Mouse (Mus musculus) cerebellum, postnatal 36 days (tissue): Measurements from ENCODE around the gene Drap1.

Experiments
- DNase-seq, 2 experiments: peaks; one replicate each; pipeline ENCODE4 v3.0.0; 2021 to 2022; ENCODE audit warnings: mixed read lengths in 2 of 2

The Drap1 gene

DNA sequence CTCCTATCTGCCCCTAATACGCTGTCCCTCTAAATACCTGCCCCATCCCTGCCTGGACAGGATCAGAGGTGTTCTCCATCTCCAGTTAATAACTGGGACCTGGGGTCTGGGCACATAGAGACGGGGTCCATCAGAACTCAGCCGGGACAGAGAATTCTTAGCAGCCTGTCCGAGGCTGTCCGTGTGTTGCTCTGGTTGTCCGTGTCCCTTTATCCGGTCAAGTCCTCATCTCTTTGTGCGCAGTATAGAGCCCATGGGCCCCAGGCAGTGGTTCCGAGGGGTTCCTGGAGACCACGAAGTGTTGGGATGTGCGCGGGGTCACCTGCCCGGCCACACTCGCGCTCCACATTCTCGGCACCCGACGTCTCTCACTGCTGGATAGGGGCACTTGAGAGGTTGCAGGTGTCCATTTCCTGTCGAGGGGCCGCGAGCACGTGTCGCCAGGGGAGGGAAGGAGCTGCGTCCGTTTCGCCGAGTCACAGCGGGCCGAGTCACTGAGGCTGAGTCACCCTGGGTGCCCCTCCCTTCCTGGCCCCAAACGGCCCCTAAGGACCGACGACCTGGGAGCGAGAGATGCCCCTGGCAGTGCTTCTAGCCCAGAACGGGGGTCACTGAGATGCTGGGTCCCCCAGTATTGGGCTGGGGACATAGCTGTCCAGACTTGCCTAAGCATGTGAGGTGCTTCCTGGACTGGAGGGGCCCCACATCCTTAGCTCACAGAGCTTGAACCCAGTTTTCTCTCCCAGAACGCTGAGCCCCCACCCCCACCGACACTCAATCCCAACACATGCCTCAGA is 23.8 kb upstream of the Drap1 start:
- DNase-seq: no peak

GRCm38 (mm10) chr19:5447515-5448353 is 23.0 kb upstream of the Drap1 start, which contains the start of gene Fosl1:
Gene Fosl1, plus strand, starts transcription at chr19:5447547.
- DNase-seq: peak; percentile 50 to 62

DNA sequence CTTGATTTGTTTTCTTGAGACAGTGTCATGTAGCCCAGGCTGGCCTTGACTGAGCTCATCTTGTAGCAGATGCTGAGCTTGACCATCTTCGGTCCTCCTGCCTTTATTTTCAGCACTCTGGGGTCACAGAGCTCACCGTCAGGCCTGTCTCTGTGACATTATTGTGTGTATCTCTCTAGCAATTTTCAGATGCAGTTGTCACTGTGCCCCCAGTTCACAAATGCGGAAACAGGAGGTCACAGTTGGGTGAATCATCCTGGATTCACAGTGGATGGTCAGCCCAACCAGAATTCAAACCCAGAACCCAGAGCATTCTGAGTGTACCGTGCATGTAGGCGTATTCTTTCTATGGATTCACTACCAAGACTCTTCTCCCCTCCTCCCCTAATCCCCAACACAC is 21.0 kb upstream of the Drap1 start:
- DNase-seq: no peak

DNA sequence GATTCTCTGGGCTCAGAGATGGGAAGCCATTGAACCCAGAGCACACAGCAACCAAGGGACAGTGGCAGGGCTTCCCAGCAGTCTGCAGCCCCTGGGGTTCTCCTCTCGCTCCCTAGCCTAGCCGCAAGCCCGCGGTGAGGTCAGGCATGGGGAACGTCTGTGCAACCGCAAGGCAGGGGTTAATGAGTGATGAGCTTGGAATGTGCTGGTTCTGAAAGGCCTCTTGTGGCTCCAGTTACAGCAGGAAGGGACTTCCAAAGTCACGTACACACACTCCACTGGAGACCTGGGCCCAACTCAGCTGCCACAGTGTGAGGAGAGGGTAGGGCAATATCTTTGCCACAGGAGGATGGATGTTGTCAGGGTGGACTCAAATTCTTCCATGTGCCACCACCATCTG is 20.2 kb upstream of the Drap1 start:
- DNase-seq: no peak

- DNase-seq: no peak
Measured at GRCm38 (mm10) chr19:5444371-5444908, 19.7 kb upstream of the Drap1 start.

GRCm38 (mm10) chr19:5433951-5434350 is 9.2 kb upstream of the Drap1 start:
- no peak for DNase-seq

- peak in 1 of 2 experiments; percentile 40 for DNase-seq
Measured at GRCm38 (mm10) chr19:5432992-5433852, 8.4 kb upstream of the Drap1 start.

GRCm38 (mm10) chr19:5431911-5432464 is 7.2 kb upstream of the Drap1 start:
- DNase-seq: no peak

DNA sequence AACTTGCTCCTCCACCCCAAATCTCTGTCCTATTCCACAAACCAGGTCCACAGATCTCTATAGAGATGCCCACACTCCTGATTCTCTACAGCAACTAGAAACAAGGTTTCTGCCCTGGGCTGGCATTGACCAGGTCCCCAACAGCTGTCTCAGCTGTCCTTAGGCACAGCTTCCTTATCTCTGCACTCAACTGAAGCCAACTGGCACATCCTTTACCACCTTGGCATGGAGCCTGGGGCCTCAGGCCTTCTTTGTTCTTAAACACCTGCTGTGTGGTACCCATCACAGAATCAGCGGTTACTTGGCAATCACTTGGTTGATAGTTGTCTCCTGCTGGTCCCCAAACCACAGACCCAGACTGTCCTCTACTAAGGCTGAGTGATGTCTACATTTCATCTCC is 5.6 kb upstream of the Drap1 start:
- DNase-seq: no peak

- peak; percentile 70 to 73 for DNase-seq
Measured at GRCm38 (mm10) chr19:5429806-5430205, 5.0 kb upstream of the Drap1 start.

GRCm38 (mm10) chr19:5429219-5429618 is 4.4 kb upstream of the Drap1 start:
- no peak for DNase-seq

GRCm38 (mm10) chr19:5428083-5428482 is 3.3 kb upstream of the Drap1 start:
- DNase-seq: peak in 1 of 2 experiments; percentile 46

GRCm38 (mm10) chr19:5426640-5427290 is 2.0 kb upstream of the Drap1 start:
- no peak for DNase-seq

DNA sequence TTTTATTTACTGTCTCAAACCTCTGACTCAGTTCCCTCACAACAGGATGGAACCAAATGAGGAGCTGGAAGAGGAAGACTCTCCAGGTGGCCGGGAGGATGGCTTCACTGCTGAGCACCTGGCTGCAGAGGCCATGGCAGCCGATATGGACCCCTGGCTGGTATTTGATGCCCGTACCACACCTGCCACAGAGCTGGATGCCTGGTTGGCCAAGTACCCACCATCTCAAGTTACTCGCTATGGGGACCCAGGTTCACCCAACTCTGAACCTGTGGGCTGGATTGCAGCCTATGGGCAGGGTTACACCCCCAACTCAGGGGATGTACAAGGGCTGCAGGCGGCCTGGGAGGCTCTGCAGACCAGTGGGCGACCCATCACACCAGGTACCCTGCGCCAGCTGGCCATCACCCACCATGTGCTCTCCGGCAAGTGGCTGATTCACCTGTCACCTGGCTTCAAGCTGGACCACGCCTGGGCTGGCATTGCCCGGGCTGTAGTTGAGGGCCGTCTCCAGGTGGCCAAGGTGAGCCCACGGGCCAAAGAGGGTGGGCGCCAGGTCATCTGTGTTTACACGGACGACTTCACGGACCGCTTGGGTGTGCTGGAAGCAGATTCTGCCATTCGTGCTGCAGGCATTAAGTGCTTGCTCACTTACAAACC is 1.3 kb upstream of the Drap1 start:
- DNase-seq: peak; percentile 26 to 30

DNA sequence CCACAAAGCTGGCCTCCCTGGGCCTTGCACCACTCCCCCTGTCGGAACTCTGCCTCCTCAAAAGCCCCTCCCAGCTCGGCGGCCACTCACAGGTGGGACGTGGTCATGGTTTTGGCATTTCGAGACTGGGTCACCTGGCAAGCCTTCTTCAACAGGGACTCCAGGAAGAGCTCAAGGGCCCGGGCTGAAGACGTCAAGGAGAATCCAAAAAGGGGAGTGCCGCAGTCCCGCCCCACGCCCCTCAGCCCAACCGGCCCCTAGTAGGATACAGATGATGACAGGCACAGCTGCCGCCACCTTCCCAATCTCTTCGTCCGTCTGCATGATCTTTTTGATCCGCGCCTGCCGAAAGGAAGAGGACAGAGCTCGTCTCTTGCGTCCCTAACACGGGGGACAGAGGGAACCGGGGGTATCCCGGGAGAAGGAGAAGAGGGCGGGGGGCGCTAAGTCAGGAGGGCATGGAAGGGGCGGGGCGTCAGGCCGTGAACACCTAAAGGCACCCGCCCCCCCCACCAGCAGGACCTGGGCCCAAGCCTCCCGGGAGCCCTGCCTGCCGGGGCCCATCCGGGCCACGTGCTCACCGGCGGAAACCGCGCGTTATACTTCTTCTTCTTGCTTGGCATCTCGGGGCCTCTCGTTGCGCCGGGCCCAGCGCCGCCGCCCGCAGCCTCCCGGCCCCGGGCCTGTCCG is 542 bp downstream of the Drap1 start:
- peak in 1 of 2 experiments; percentile 73 for DNase-seq

DNA sequence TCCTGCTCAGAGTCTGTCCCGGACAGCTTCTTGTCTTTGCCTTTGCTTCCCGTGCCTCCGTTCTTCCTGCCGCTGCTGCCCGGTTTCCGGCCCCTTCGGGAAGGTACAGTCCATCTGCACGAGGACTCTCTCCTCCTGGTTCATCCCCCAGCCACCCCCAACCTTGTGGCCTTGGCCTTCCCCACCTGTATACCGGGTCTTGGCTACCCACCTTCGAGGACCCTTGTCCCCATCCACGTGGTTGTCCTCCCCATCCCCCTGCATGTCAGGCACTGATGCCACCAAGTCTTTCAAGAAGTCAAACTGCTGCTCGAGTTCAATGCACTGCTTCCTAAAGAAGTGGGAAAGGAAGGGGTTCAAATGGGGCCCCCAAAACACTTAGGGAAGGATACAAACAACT is 1.2 kb downstream of the Drap1 start:
- DNase-seq: no peak

DNA sequence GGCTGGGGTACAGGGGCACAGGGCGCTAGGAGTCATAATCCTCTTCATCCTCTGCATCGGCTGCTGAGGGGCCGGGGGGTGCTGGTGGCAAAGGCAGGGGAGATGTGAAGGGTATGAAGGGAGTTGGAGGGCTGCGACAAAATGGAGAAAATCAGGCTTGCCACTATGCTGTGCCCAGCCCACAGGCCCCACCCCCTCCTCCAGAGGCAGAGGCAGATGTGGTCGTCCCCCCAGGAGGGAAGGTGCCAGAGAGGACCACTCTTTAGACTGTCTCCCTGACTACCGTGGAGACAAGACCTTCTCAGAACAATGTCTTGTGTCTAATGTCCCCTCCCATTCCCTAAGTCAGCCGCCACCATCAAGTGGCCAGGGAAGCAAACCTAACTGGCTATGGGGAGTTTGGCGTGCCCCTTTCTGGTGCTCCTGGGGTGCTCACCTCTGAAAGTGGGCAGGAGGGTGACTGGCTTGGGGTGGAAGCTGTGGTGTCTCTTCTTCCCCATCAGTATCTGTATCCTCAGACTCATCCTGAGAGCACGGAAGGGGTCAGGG is 1.8 kb downstream of the Drap1 start:
- DNase-seq: no peak

DNA sequence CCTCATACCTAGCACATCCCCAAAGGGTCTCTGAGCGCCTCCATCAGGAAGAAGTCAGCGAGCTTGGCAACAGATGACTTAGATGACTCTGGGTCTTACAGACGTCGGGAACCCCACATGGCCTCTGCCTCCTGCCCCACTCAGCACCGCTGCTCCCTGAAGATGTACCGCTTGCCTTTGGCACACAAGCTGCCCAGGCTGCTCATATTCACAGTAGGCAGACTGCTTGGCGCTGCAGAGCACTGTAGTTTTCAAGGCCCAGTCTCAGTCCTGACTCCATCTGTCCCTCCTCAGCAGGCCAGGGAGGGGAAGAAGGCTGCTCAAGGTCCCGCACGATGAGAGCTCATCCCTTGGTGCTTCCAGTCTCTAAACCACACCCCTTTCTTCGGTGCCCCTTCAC is 2.5 kb downstream of the Drap1 start:
- peak; percentile 51 to 52 for DNase-seq

GRCm38 (mm10) chr19:5421784-5422183 is 3.0 kb downstream of the Drap1 start:
- DNase-seq: no peak

GRCm38 (mm10) chr19:5420579-5420978 is 4.2 kb downstream of the Drap1 start:
- DNase-seq: no peak
